8 mouse cellular contexts compared by ENCODE assay signal in the genomic region with DNA sequence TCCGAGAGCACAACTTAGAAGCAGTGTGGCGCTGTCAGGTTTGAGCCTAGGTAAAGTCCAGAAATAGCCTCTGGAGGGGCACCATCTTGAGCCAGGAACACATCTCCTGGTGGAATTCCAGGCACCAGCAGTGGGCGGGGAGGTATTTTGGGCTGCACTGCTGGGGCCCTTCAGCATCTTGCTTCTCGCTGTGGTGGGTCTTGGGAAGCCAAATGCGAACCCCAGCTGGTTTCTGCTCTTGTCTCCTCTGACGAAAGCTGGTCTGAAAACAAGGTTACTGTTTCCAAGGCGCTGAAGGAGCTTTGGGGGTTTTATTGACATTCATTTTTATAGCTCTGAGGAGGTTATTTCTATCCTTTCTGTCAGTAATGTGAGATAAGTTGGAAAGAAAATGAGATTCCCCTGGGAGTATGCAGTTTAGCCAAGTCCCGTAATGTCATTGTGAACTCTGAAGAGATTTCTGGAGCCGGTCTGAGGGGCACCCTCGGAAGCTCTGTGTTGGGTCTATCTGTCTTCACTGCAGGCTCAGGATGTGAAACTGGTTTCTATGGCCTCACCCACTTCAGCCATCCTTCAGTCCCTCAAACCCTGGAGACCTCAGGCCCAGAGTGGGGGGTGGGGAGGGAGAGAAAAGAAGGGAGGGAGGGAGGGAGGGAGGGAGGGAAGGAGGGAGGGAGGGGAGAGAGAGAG.
A peak's percentile ranks its signal among the peaks of the same experiment; 100 is the strongest.
DNase-seq lines count a peak whose midpoint lies in the region.

No protein-coding gene starts in this region.

- intact Hi-C loops in heart, postnatal 25 days (cut with DNase I): no loop called here
- intact Hi-C loops in heart, postnatal 14 days (cut with DNase I): loop anchor here (5.0 kb wide), 1 partner anchor 49 kb away; no protein-coding TSS in a partner anchor

- DNase-seq in heart, adult 11 months: peak; percentile 90
- no peak for DNase-seq in heart, postnatal 25 days (ENCODE audit: low spot score)
- peak; percentile 47 for DNase-seq in cerebellum, adult 11 months
- peak; percentile 64 to 66 for DNase-seq in cerebellum, postnatal 25 days
- DNase-seq in heart, postnatal 14 days: peak; percentile 12 to 40
- DNase-seq in kidney, postnatal 10 days: no peak
- DNase-seq in layer of hippocampus, postnatal 25 days (ENCODE audit: extremely low spot score in 1 of 2, low spot score in 1 of 2): no peak
- DNase-seq in adrenal gland, postnatal 14 days: no peak

Comparison
In these comparisons a context has a peak if more than half of its experiments do, and no peak if none do; other contexts are left out.
1. DNase-seq: peak in heart, adult 11 months (single experiment), cerebellum, adult 11 months (single experiment), cerebellum, postnatal 25 days (2 of 2) and heart, postnatal 14 days (2 of 2); none in heart, postnatal 25 days (single experiment), kidney, postnatal 10 days (single experiment), layer of hippocampus, postnatal 25 days (0 of 2) and adrenal gland, postnatal 14 days (single experiment).